21 mouse cellular contexts compared by ENCODE assay signal in the genomic region with DNA sequence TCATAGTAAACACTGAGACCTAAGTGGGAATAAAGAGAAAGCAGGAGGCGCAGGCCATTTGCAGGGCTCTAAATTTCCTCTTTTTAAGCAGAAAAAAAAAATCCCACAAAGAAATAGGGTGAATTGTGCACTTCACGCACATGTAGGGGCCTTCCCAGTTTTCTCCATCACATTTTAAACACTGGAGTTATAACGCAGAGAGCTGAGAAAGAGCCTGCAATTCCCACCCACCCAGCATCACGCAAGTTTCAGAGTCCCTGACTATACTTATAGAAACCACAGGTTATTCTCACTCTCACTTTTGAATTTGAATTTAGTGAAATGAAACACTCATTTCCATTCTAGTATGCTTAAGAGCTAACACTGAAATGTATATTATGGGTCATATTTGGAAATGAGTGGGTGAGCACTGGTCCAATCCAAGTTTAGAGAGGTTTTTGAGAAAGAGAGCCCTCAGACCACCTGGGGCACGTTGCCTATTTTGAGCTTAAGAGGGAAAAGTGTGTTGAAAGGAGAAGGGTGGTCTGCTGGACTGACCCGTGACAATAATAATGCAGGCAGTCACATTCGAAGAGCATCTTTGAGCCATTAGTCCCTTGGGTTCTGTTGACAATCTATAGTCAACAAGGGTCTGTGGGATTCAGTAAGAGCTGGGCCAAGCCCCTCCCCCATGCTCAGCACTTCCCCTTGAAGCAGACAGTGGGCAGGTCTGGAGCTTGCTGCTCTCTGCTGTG.
DNase-seq lines count a peak whose midpoint lies in the region; ATAC-seq and TF ChIP-seq lines count a peak whose summit lies in the region.
"Had no signal": no experiment of that assay in that cellular context is flagged by ENCODE, and none has a peak within 500 bp of the region (broad histone marks: within the 10 kb centered on the region; RNA-seq: fewer than 3 reads in every experiment).

No protein-coding gene starts in this region.

- intact Hi-C loops in heart, adult 2 months (cut with DNase I): no loop called here

- peaks cover 32% of the 10 kb centered on the region for H3K4me1 ChIP-seq in heart, embryonic 10.5 days
- H3K4me1 ChIP-seq in heart, adult 2 months (ENCODE audit: control insufficient read depth, insufficient read depth, low read length): peaks cover 16% of the 10 kb centered on the region
- peaks cover 16% of the 10 kb centered on the region; the same call in 1 of the 2 replicates for H3K4me1 ChIP-seq in kidney, embryonic 15.5 days
- H3K4me1 ChIP-seq: liver, embryonic 15.5 days had no signal

- 67% methylated on average over 7 of the region's 7 CpGs for WGBS in heart, embryonic 10.5 days
- WGBS in heart, adult 2 months: 83% methylated on average over 7 of the region's 7 CpGs
- 88% methylated on average over 7 of the region's 7 CpGs for WGBS in kidney, embryonic 15.5 days

- TF ChIP-seq POLR2A in heart, adult 2 months (IDR thresholded peaks at IDR 0.05; ENCODE audit: insufficient read depth, low read depth, low read length): no peak
- no peak for TF ChIP-seq POLR2A in myocyte (IDR thresholded peaks at IDR 0.05; ENCODE audit: insufficient read length, low read depth)

- no peak overlapping the region for H3ac ChIP-seq in myocyte (ENCODE audit: control insufficient read depth, insufficient read length)

- H3K36me3 ChIP-seq in heart, embryonic 10.5 days: no peaks in the 10 kb centered on the region
- H3K36me3 ChIP-seq in heart, adult 2 months (ENCODE audit: control insufficient read depth, insufficient read depth, low read length): peaks cover 11% of the 10 kb centered on the region
- H3K36me3 ChIP-seq in kidney, embryonic 15.5 days: no peaks in the 10 kb centered on the region
- H3K36me3 ChIP-seq in myocyte (ENCODE audit: control insufficient read depth, insufficient read depth): no peaks in the 10 kb centered on the region
- H3K36me3 ChIP-seq: forebrain, embryonic 12.5 days; hindbrain, embryonic 15.5 days; limb, embryonic 15.5 days; liver, embryonic 15.5 days; midbrain, embryonic 15.5 days had no signal

- peak overlapping the region; percentile 82 for H3K27ac ChIP-seq in heart, embryonic 10.5 days
- no peak overlapping the region for H3K27ac ChIP-seq in heart, adult 2 months
- peak overlapping the region; percentile 58 for H3K27ac ChIP-seq in kidney, embryonic 15.5 days
- H3K27ac ChIP-seq: forebrain, embryonic 12.5 days; hindbrain, embryonic 15.5 days; limb, embryonic 15.5 days; liver, embryonic 15.5 days; midbrain, embryonic 15.5 days had no signal

- no peak overlapping the region for H3K9ac ChIP-seq in heart, adult 2 months (ENCODE audit: low read depth, low read length)
- no peak overlapping the region for H3K9ac ChIP-seq in kidney, embryonic 15.5 days
- H3K9ac ChIP-seq: forebrain, embryonic 12.5 days; hindbrain, embryonic 15.5 days; limb, embryonic 15.5 days; liver, embryonic 15.5 days; midbrain, embryonic 15.5 days had no signal

- no peak overlapping the region for H3K4me2 ChIP-seq in kidney, embryonic 15.5 days
- peak overlapping the region; percentile 56 for H3K4me2 ChIP-seq in myocyte (ENCODE audit: low read depth)
- H3K4me2 ChIP-seq: forebrain, embryonic 12.5 days; hindbrain, embryonic 15.5 days; limb, embryonic 15.5 days; liver, embryonic 15.5 days; midbrain, embryonic 15.5 days had no signal

- no peaks in the 10 kb centered on the region for H3K9me3 ChIP-seq in heart, embryonic 10.5 days
- H3K9me3 ChIP-seq in kidney, embryonic 15.5 days (replicated peaks): no peaks in the 10 kb centered on the region
- H3K9me3 ChIP-seq: forebrain, embryonic 12.5 days; hindbrain, embryonic 15.5 days; limb, embryonic 15.5 days; liver, embryonic 15.5 days; megakaryocyte, embryonic 14.5 days; midbrain, embryonic 15.5 days had no signal

- no peak for TF ChIP-seq CTCF in heart, adult 2 months (IDR thresholded peaks at IDR 0.05)

- H3K27me3 ChIP-seq in heart, embryonic 10.5 days (ENCODE audit: insufficient read depth, poor library complexity, severe bottlenecking): no peaks in the 10 kb centered on the region
- H3K27me3 ChIP-seq in heart, adult 2 months (ENCODE audit: control insufficient read depth, insufficient read depth, low read length): no peaks in the 10 kb centered on the region
- H3K27me3 ChIP-seq in kidney, embryonic 15.5 days: no peaks in the 10 kb centered on the region
- H3K27me3 ChIP-seq in myocyte (ENCODE audit: control insufficient read depth, insufficient read depth, insufficient read length): no peaks in the 10 kb centered on the region
- H3K27me3 ChIP-seq: forebrain, embryonic 12.5 days; hindbrain, embryonic 15.5 days; limb, embryonic 15.5 days; liver, embryonic 15.5 days; megakaryocyte, embryonic 14.5 days; midbrain, embryonic 15.5 days had no signal

- no peak overlapping the region for H3K4me3 ChIP-seq in heart, embryonic 10.5 days
- H3K4me3 ChIP-seq in heart, adult 2 months: no peak overlapping the region
- H3K4me3 ChIP-seq in kidney, embryonic 15.5 days (replicated peaks): no peak overlapping the region
- no peak overlapping the region for H3K4me3 ChIP-seq in myocyte
- H3K4me3 ChIP-seq: forebrain, embryonic 12.5 days; hindbrain, embryonic 15.5 days; limb, embryonic 15.5 days; liver, embryonic 15.5 days; megakaryocyte, embryonic 14.5 days; midbrain, embryonic 15.5 days had no signal

- no peak for DNase-seq in heart, embryonic 10.5 days (ENCODE audit: low spot score)
- DNase-seq in heart, adult 2 months: no peak
- no peak for DNase-seq in kidney, adult 18-20 months
- DNase-seq in CD4-positive helper T cell, adult 2 months (ENCODE audit: low read depth, low spot score): peak; percentile 22
- DNase-seq in thymus, postnatal 0 days (ENCODE audit: low spot score): no peak
- DNase-seq: cerebellum, adult 2 months; cerebellum, postnatal 36 days; gastrocnemius, postnatal 25 days; kidney, postnatal 10 days; layer of hippocampus, postnatal 36 days; lung, postnatal 14 days; right cerebral cortex, postnatal 25 days had no signal

- TF ChIP-seq EP300 in heart, adult 2 months (IDR thresholded peaks at IDR 0.05; ENCODE audit: insufficient read depth, low read depth, low read length): no peak

- ATAC-seq in kidney, embryonic 15.5 days (replicated peaks; ENCODE audit: low FRiP score): no peak
- ATAC-seq: intestine, embryonic 16.5 days; midbrain, embryonic 15.5 days had no signal

- H3K79me2 ChIP-seq in heart, adult 2 months (replicated peaks; ENCODE audit: control insufficient read depth, insufficient read depth, low read length): 0 out of 2 replicates have a peak, but pooled peaks cover 2% of the 10 kb centered on the region
- peaks cover 3% of the 10 kb centered on the region for H3K79me2 ChIP-seq in myocyte (ENCODE audit: control insufficient read depth, insufficient read depth)

TF ChIP-seq in myocyte, 11 proteins besides CTCF, POLR2A, EP300 and RAD21:
- no peak for TF ChIP-seq MYOG (IDR thresholded peaks at IDR 0.05; ENCODE audit: control insufficient read depth in 1 of 3, insufficient read depth in 1 of 3, insufficient read length in 2 of 3, low read depth in 2 of 3)
- TF ChIP-seq TCF3 (IDR thresholded peaks at IDR 0.05; ENCODE audit: insufficient read length, low read depth): no peak
- TF ChIP-seq USF1 (IDR thresholded peaks at IDR 0.05; ENCODE audit: low read depth): no peak
- TF ChIP-seq TCF12 (IDR thresholded peaks at IDR 0.05; ENCODE audit: insufficient read depth, poor library complexity, severe bottlenecking): no peak
- no peak for TF ChIP-seq E2F4 (IDR thresholded peaks at IDR 0.05; ENCODE audit: insufficient read depth)
- no peak for TF ChIP-seq REST (IDR thresholded peaks at IDR 0.05; ENCODE audit: insufficient read depth, insufficient read length)
- no peak for TF ChIP-seq POLR2AphosphoS2 (IDR thresholded peaks at IDR 0.05; ENCODE audit: insufficient read length, low read depth)
- no peak for TF ChIP-seq CEBPB (IDR thresholded peaks at IDR 0.05; ENCODE audit: insufficient read depth, poor library complexity, severe bottlenecking)
- TF ChIP-seq MAX (IDR thresholded peaks at IDR 0.05; ENCODE audit: low read depth): no peak
- no peak for TF ChIP-seq SRF (IDR thresholded peaks at IDR 0.05; ENCODE audit: control insufficient read depth, insufficient read length, low read depth)
- no peak for TF ChIP-seq MYOD1 (IDR thresholded peaks at IDR 0.05; ENCODE audit: control insufficient read depth in 1 of 3, insufficient read length in 2 of 3, low read depth in 2 of 3)
